Mouse (Mus musculus) layer of hippocampus, adult 9-10 months (tissue): ENCODE results near the gene Ncl.

ENCODE experiments used
- DNase-seq: peaks from one replicate; pipeline ENCODE4 v3.0.0; 2022; ENCODE audit warnings: low spot score

Gene Ncl

DNA sequence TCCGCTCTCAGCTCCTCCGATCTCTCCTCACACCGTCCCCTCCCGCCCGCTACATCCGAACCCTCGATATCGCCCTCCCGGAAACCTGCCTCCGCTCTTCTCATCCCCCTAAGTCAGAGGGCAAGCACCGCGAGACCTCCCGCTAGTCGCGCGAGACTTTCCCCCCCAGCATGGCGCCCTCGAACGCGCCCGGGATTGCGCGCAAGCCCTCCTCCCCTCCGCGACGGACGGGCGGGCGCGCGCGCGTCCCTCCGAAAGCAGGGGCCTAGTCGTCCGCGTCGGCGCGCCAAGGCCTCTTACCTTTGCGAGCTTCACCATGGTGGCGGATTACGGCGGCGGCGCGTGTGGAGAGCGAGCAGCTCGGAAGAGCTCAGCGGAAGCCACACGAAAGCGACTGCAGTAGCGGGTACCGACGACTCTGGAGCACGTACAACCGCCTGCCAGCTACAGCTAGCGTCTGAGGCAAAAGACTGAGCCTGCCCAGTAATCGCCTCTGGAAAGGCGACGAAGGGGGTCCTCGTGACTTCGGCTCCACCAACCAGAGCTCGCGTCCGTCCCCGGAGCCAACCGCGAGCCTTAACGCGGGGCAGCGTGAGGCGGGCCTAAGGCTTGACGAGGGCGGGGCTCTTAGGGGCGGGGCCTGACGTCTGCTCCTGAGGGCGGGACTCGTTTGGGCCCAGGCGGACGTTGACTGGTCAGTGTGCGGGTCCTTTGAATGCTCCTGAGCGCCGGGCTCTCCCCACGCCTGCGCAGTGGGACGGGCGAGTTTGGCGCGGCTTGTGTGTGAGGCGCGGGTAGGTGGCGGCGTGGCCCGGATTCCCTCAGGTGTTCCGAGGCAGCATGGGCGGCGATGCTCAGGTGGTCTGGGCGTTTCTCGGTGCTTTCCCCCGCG is at the start of gene Ncl:
Gene Ncl (minus strand): TSS at position 495 of the 892 bp plus-strand sequence.
- DNase-seq = peak; percentile 90

DNA sequence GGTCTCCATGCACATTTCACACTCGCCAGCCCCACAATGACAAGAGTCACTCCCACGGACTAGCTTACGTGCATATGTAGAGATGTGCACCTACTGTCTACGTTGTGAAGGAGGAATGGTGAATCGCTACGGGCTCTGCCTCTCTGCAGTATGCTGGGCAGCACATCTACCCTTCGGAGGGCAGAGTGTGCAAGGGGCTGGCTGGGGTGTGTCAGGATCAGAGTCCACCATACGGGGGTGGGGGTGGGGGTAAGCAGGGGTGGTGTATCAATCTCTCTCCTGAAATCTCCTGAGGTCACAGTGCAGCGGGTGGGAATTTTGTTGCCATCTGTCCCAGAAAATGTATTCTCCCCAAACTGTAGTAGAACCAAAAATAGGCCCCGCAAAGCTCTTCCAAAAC is 49.3 kb upstream of the Ncl start:
- no peak for DNase-seq

DNA sequence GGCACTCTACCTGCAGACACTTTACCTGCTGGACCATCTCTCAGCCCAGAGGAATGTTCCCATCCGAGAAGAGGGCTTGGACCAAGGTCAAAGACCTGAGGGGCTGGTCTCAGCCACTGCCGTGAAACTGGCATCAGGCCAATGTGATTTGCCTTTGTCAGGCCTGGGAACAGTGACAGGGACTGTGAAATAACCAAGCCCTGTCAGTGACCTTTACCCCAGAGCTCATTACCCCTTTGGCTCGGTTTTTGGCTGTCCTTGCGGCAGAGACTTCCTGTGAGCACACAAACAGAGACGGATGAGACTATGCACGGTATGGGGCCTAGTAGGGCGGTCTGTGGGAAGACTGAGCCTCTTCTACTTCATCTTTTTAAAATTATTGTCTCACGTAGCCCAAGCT is 47.7 kb upstream of the Ncl start:
- no peak for DNase-seq

DNA sequence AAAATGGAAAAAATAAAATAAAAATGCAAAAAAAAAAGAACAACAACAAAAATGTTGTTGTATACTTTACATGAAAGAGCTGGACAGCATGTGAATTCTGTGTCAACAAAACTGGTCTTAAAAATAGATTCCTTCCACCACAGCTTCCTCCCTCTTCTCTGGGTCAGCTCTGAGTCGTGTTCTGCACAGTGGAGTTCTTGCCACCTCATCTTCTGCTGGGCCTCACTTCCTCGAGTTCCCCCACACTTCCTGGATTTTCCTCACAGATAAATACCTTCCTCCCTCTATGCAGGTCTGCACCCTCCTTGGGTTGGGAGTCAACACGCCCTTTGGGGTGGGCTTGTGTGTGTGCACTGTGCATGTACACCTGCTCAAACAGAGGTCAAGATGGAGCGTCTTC is 47.1 kb upstream of the Ncl start:
- DNase-seq = no peak

DNA sequence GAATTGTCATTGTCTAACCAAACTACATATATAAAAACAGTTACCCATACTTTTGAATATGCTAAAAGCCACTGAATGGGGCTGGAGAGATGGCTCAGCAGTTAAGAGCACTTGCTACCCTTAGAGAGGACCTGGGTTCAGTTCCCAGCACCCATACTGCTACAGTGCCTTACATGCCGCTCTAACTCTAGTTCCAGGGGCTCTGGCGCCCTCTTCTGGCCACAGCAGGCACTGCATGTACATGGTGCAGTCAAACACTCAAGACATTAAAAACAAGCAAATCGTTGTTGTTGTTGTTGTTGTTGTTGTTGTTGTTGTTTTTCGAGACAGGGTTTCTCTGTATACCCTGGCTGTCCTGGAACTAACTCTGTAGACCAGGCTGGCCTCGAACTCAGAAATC is 45.6 kb upstream of the Ncl start:
- no peak for DNase-seq

DNA sequence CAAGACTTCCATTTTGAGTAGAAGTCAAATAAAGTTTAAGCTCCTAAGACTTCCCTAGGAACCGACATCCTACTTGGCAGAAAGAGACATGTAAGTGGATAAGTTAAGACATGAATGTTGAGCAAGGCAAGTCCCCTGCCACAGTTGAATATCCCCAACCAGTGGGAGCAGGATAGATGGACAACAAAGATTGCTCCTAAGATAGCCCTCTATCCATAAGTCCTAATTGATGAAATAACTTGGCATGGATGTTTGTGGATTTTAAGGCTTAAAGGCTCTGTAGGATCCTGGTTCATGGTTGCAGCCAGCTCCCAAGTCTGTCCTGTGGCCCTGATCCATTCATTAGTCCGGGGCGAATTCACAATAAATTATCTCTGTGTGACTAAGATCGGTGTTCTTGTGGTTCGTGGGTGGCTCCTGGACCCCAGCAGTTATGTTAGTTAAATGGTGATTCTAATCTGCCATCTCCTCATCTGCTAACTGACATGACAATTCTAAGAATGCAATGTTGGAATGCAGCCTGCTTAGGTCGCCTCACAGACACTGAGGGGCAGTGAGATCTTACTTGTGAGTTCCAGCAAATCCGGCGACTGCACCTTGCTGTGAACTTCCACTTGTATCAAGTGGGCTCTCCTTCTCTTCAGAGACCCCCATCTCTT is 41.0 kb upstream of the Ncl start:
- DNase-seq = no peak

DNA sequence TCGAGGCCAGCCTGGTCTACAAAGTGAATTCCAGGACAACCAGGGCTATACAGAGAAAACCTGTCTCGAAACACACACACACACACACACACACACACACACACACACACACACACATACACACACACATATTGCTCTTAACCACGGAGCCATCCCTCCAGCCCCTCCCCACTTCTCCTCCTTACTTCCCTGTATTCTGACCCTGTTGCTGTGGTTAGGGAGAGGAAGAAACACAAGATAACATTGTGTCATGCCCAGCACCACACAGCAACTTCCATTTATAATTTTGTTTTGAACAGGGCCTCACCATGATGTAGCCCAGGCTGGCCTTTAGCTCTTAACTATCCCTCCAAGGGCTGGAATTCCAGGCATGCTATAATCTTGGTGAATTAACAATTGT is 40.1 kb upstream of the Ncl start:
- DNase-seq = no peak

DNA sequence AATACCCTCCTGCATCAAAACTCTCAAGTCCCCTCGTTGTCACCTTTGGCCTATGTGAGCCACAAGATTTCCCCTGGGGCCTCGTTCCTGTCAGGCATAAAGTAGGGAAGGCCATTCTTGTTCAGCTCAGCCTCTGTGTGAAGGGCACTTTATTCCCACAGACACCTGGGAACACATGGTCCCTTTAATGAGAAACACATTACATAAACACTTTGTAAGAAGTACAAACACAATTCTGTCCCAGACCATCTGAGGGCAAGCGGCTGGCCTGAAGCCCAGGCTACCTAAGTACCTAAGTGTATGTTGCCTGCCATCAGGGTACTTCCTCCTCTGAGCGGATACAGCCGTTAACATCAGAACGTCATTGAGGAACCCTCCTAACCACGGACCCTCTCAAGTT is 39.0 kb upstream of the Ncl start:
- no peak for DNase-seq

DNA sequence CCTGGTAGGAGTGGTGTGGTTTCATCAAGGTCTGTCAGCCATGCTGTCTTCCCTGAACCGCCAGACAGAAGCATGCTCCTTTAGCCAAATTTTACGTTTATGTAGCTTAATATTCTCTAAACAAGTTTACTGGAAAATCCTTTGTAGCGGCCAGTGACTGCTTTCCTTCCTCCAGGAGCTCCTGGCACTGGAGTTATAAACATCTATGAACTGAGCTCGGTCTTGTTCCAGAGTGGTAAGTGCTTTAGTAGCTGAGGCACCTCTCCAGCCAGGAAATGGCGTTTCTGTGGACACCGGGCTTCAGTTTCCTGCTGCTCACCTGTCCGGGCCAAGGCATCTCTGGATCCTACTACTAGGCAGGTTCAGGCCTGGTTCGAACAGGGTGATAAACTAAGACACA is 38.4 kb upstream of the Ncl start:
- DNase-seq = no peak

DNA sequence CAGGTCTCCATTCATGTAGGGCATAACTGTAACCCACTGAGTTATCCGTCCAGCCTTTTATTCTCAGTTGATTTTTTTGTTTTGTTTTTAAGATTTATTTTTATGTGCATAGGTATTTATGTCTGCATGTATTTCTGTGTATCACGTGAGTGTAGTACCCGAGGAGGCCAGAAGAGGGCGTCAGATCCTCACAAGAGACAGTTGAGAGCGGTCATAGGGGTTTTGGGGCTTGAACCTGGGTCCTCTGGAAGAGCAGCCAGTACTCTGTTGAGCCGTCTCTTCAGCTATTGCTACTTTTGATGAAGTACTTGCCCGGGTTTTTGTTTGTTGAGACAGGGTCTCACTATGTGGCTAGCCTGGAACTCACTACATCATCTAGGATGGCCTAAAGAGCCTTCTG is 36.7 kb upstream of the Ncl start:
- no peak for DNase-seq

DNA sequence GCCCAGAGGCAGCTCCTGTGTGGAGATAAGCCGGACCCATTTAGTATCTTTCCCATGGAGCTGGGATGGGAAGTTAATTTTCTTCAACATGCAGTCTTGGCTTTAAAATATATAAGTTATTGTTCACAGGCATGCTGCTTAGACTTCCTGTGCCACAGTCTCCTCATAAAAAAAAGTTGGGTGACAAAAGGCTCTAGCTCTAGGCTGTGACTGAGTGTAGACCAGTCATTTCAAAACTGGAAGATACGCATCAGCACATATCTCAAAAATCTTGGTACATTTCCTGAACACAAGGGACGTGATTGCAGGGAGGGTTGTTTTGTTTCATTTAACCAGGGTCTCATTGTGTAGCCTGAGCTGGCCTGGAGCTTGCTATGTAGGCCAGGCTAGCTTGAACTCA is 35.0 kb upstream of the Ncl start:
- DNase-seq = no peak

DNA sequence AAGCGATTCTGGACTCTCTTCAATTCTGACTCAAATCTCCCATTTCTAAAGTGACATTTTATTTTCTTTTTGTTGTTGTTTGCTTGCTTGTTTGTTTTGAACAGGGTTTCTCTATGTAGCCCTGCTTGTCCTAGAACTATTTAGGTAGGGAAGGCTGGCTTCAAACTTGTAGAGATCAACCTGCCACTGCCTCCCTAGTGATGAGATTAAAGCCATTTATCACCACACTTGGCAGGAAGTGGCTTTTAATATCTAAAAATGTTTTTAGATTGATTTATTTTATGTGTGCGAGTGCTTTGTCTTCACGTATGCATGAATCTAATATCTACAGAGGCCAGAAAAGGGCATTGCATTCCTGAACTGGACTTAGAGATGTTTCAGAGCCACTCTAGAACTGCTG is 34.0 kb upstream of the Ncl start:
- no peak for DNase-seq

DNA sequence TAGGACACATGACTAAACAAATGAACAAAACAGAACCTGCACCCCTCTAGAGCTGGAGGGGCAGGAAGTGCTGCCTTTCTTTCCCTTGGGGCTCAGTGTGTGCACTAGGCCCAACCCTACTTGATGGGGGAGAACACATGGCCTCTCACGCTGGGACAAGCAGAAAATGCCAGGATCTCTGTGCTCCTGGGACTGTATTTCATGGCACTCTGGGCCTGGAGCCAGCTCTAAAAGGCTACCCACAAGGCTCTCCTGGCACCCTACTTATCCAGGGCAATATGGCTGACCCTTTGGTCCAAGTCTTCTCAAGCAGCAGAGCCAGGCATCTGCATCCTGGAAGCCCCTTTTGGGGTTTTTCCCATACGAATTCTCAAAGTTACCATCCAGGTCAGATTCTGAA is 32.2 kb upstream of the Ncl start:
- DNase-seq = no peak

DNA sequence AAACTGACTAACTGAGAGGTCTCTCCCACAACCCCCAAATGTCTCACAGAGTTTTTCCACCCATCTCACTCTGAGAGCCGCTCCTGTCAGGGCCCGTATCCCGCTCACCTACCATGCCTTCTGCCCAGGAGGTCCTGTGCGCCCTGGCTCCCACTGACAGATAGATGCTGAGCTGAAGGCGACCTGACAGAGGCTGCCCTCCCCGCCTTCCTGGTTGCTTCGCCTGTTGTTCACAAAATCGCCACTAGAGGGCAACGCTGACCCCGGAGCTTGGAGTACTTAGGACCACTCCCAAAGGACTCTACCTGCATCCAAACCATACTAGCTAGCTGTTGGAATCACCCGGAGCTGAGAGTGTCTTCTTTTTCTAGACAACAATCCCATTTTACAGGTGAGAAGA is 30.0 kb upstream of the Ncl start:
- DNase-seq = no peak

DNA sequence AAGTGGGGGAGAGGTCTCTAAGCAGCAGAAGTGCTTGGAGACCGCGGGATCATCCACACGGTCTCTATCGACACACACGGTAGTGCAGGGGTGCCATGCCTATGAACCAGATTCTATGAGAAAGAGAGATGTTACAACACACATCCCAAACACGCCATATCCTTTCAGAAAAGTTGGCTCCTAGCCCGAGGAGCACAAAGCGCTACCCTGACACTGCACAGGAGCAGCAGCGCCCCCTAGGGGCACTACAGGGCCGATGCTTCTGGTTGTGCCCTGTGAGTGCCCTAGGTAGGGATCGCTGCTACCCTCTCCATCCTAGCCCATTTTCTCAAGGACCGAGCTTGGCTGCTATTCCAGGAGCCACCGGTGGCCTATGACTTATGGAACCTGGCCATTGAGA is 21.8 kb upstream of the Ncl start:
- DNase-seq = no peak

DNA sequence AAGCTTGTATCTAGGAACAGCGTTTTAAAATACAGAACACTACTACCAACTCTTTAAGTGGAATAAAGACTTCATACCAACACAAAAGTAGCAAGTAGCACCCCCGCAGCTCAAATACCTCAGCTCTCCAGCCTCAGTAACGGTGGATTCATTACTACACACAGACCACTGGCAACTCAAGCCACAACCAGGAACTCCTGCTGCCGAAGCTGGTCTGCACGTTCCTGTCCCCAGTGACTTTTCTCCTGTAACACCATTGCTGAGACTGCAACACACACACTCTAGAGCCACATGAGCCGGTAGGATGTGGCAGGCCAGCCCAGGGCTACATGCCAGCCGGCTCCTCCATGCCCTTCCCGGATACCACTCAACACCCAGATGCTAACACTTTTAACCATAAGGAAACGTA is 20.0 kb upstream of the Ncl start:
- DNase-seq = no peak

DNA sequence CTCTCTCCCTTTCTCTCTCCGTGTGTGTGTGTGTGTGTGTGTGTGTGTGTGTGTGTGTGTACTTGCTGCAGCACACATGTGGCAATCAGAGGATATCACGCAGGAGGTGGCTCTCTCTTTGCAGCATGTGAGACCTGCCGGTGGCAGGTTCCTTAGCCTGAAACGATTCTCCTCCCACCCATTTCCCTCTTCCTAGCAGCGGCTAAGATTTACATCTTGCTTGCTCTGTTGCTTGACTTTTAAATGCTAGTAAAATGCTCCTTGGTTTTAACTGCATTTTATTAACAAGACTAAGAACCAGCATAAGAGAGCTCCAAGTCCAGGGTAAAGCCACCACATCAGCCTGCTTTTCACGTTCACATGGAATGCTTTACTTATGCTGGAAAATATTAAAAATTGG is 19.5 kb upstream of the Ncl start:
- DNase-seq = no peak

DNA sequence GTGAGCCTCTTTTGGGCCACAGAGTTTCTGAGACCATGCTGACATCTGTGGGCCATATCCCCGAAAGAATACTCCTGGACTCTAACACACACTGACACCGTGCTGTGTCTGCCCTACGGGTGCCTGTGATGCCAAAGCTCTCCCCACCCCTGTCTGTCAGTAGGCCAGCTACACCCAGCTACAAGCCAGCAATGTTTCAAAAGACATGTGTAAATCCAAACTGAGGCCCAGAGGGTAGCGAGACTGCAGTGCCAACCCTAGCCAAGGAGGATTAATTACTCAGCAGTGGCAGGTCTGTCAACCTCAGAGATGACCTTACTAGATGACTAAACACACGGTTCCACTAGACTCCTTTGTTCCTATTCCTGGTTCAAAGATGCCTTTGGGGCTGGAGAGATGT is 17.2 kb upstream of the Ncl start:
- DNase-seq = no peak

DNA sequence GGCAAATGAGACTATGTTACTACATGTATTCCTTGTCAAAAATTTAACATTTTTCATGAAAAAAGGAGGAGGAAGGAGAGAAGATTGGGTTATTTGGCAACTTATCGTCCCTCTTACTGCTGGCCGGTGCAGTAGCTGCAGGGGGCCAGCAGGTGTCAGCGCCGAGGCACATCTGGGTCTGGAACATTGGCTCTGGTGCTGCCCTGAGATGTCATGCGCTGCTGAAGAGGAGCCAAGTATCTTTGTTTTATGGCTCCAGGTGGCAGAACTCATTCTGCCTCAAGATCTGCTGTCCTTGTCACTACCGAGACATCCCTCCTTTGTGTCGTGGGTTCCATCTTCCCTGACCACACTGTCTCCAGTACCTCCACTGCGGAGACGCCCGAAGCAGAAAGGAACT is 12.8 kb upstream of the Ncl start:
- no peak for DNase-seq

DNA sequence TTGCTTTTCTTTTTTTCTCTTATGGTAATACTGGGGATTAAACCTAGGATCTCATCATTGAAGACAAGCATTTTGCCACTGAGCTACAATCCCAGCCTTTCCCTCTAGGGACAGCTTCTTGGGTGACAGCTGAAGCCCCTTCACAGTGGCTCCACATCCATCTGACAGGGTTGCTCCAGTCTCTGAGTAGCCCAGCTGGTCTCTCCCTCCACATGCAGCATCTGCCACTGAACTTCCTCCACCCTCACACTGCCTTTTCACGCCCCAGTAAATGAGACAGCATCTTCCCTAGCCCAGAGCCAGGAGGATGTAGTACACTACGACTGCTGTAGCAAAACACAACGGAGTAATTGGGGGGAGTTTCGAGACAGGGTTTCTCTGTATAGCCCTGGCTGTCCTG is 8.9 kb upstream of the Ncl start:
- no peak for DNase-seq

DNA sequence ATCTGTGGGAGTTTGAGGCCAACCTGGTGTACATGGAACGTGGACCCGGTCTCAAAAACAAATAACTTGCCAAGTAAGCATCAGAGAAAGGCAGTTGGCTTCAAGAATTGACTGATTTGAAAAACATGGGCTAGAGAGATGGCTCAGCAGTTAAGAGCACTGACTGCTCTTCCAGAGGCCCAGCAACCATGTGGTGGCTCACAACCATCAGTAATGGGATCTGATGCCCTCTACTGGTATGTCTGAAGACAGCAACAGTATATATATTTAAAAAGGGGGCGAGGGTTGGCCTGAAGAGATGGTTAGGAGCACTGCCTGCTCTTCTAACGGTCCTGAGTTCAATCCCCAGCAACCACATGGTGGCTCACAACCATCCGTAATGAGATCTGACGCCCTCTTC is 4.5 kb upstream of the Ncl start:
- DNase-seq = no peak

DNA sequence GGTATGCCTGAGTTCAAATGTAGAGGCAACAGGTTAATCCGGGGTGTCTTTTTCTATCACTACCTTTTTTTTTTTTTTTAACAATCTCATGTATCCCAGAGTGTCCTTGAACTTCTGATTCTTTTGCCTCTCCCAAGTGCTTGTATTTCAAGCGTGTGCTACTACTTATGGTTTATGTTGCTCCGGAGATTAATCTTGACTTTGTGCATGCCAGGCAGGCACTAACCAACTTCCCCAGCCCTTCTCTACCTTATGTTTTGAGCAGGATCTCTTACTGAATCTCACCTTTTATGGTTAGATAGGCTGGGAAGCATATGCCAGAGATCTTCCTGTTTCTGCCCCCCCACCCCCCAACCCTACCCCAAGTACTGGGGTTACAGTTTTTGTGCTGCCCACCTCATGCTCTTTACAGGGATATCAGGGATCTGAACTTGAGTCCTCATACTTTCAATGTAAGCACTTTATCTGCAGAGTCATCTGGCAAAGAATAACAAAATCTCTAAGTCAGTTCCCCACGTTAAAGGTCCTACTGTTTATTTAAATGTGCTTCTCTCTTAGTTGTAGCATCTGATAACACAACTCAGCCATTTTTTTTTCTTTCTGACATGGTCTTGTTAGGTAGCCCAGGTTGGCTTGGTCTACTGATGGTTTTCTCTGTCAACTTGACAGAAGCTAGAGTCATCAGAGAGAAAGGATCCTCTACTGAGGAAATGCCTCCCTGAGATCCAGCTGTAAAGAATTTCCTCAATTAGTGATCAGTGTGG is 2.8 kb upstream of the Ncl start:
- DNase-seq = no peak

DNA sequence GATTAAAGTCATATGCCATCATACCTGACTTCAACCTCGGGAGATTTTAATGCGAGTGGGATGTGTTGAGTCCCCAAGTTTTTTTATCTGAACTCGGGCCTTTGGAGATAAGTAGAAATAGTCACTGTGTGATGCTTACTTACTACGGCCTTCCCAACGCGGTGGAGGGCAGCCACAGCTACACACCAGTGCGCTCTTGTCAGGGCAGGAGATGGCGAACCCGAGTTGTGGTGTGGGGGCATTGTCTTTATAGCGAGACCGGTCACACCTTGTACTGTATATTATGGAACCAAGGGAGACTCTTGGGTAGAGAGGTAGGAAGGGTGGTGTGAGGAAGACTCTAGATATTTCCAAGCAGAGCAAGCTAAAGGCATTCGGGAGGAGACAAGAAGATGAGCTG is 1.2 kb upstream of the Ncl start:
- DNase-seq = no peak
